23 mouse cellular contexts compared by ENCODE assay signal in genomic region chr9:62235501-62235900, GRCm38 (mm10). TPM values are rescaled to one million over a fixed set of nuclear protein-coding genes. Genes with fewer than 3 reads are reported as not detected.
"Had no signal": no experiment of that assay in that cellular context is flagged by ENCODE, and none has a peak within 500 bp of the region (broad histone marks: within the 10 kb centered on the region; RNA-seq: fewer than 3 reads in every experiment).

No protein-coding gene starts in this region.

- H3K4me2 ChIP-seq: kidney, embryonic 15.5 days; limb, embryonic 12.5 days; limb, embryonic 15.5 days; liver, embryonic 11.5 days; lung, embryonic 14.5 days; midbrain, embryonic 12.5 days; midbrain, embryonic 15.5 days; neural tube, embryonic 13.5 days had no signal

- H3K27ac ChIP-seq: kidney, embryonic 15.5 days; limb, embryonic 12.5 days; limb, embryonic 15.5 days; liver, embryonic 14.5 days; macrophage; midbrain, embryonic 12.5 days; midbrain, embryonic 15.5 days; neural tube, embryonic 13.5 days had no signal

- DNase-seq: kidney, adult 8-10 months; kidney, postnatal 10 days; kidney, postnatal 4 days; left cerebral cortex, postnatal 4 days; liver, postnatal 0 days; lung, embryonic 14.5 days; thymus, postnatal 25 days had no signal

- H3K4me1 ChIP-seq: limb, embryonic 12.5 days had no signal

- H3K36me3 ChIP-seq: kidney, embryonic 15.5 days; limb, embryonic 12.5 days; limb, embryonic 15.5 days; midbrain, embryonic 12.5 days; midbrain, embryonic 15.5 days; neural tube, embryonic 13.5 days had no signal

- H3K27me3 ChIP-seq: kidney, embryonic 15.5 days; limb, embryonic 12.5 days; limb, embryonic 15.5 days; midbrain, embryonic 12.5 days; midbrain, embryonic 15.5 days; neural tube, embryonic 13.5 days had no signal

- ATAC-seq: liver, postnatal 0 days; lung, postnatal 0 days; midbrain, embryonic 15.5 days had no signal

- H3K4me3 ChIP-seq: kidney, embryonic 15.5 days; limb, embryonic 12.5 days; limb, embryonic 15.5 days; midbrain, embryonic 12.5 days; midbrain, embryonic 15.5 days; neural tube, embryonic 13.5 days had no signal

- H3K9ac ChIP-seq: kidney, embryonic 15.5 days; limb, embryonic 12.5 days; limb, embryonic 15.5 days; liver, embryonic 14.5 days; liver, postnatal 0 days; lung, embryonic 14.5 days; midbrain, embryonic 12.5 days; midbrain, embryonic 15.5 days; neural tube, embryonic 13.5 days had no signal

- H3K9me3 ChIP-seq: kidney, embryonic 15.5 days; limb, embryonic 12.5 days; limb, embryonic 15.5 days; midbrain, embryonic 12.5 days; midbrain, embryonic 15.5 days; neural tube, embryonic 13.5 days had no signal

RNA-seq across cellular contexts. Expression of gene Spesp1, which starts 46.5 kb away (rescaled TPM):
- total RNA-seq: left cerebral cortex, postnatal 14 days; left cerebral cortex, postnatal 4 days; megakaryocyte, adult 5-6 weeks had no signal
- polyA plus RNA-seq: kidney, embryonic 15.5 days; limb, embryonic 12.5 days; limb, embryonic 15.5 days; liver, embryonic 11.5 days; liver, embryonic 14.5 days; liver, postnatal 0 days; lung, embryonic 14.5 days; lung, postnatal 0 days; macrophage; midbrain, embryonic 12.5 days; midbrain, embryonic 15.5 days; neural tube, embryonic 13.5 days; small intestine, adult 2 months; spleen, adult 2 months; stomach, embryonic 16.5 days; thymus, postnatal 0 days had no signal
